In genomic region chr7:3601119-3601518, GRCm38 (mm10) we compare ENCODE assay signal across 8 mouse cellular contexts. TPM values are rescaled to one million over a fixed set of nuclear protein-coding genes. Genes with fewer than 3 reads are reported as not detected.
DNase-seq lines count a peak whose midpoint lies in the region; ATAC-seq and TF ChIP-seq lines count a peak whose summit lies in the region.

No protein-coding gene starts in this region.

- no peak overlapping the region for H3K9ac ChIP-seq in kidney, embryonic 15.5 days
- H3K9ac ChIP-seq in intestine, postnatal 0 days (ENCODE audit: low read depth, low read length) = no peak overlapping the region
- H3K9ac ChIP-seq in midbrain, postnatal 0 days (replicated peaks; ENCODE audit: low read length, poor library complexity, severe bottlenecking) = no peak overlapping the region

- no peaks in the 10 kb centered on the region for H3K4me1 ChIP-seq in kidney, embryonic 15.5 days
- no peaks in the 10 kb centered on the region for H3K4me1 ChIP-seq in intestine, postnatal 0 days (replicated peaks; ENCODE audit: control insufficient read depth, insufficient read depth, low read length)
- no peaks in the 10 kb centered on the region for H3K4me1 ChIP-seq in midbrain, postnatal 0 days (ENCODE audit: insufficient read depth, low read length)

- no peaks in the 10 kb centered on the region for H3K27me3 ChIP-seq in kidney, embryonic 15.5 days
- no peaks in the 10 kb centered on the region for H3K27me3 ChIP-seq in intestine, postnatal 0 days (replicated peaks; ENCODE audit: control insufficient read depth, insufficient read depth, low read length)
- H3K27me3 ChIP-seq in midbrain, postnatal 0 days (ENCODE audit: insufficient read depth, low read length) = no peaks in the 10 kb centered on the region

- TF ChIP-seq POLR2A in brain, embryonic 14.5 days (IDR thresholded peaks at IDR 0.05; ENCODE audit: borderline replicate concordance, extremely low read depth, insufficient read depth, insufficient read length, poor library complexity, severe bottlenecking) = no peak

- H3K36me3 ChIP-seq in kidney, embryonic 15.5 days = no peaks in the 10 kb centered on the region
- H3K36me3 ChIP-seq in intestine, postnatal 0 days (ENCODE audit: control insufficient read depth, insufficient read depth) = no peaks in the 10 kb centered on the region
- no peaks in the 10 kb centered on the region for H3K36me3 ChIP-seq in midbrain, postnatal 0 days (ENCODE audit: insufficient read depth, low read length)

- no peak overlapping the region for H3K4me2 ChIP-seq in kidney, embryonic 15.5 days
- no peak overlapping the region for H3K4me2 ChIP-seq in intestine, postnatal 0 days (replicated peaks; ENCODE audit: low read depth)
- H3K4me2 ChIP-seq in midbrain, postnatal 0 days (ENCODE audit: low read depth, low read length, poor library complexity, severe bottlenecking) = no peak overlapping the region

- no peaks in the 10 kb centered on the region for H3K9me3 ChIP-seq in kidney, embryonic 15.5 days (replicated peaks)
- no peaks in the 10 kb centered on the region for H3K9me3 ChIP-seq in intestine, postnatal 0 days (ENCODE audit: control insufficient read depth)
- no peaks in the 10 kb centered on the region for H3K9me3 ChIP-seq in midbrain, postnatal 0 days (ENCODE audit: low read length)

- TF ChIP-seq CTCF in brain, embryonic 14.5 days (IDR thresholded peaks at IDR 0.05; ENCODE audit: borderline replicate concordance, extremely low read depth, insufficient read depth, insufficient read length) = peak; percentile 76; the same call in 1 of the 2 replicates
- peak; percentile 92 for TF ChIP-seq CTCF in intestine, postnatal 0 days (IDR thresholded peaks at IDR 0.05; ENCODE audit: low read depth)
- peak; percentile 94 for TF ChIP-seq CTCF in midbrain, postnatal 0 days (IDR thresholded peaks at IDR 0.05)

- no peak overlapping the region for H3K4me3 ChIP-seq in kidney, embryonic 15.5 days (replicated peaks)
- H3K4me3 ChIP-seq in intestine, postnatal 0 days (ENCODE audit: low read depth, low read length) = no peak overlapping the region
- no peak overlapping the region for H3K4me3 ChIP-seq in midbrain, postnatal 0 days (ENCODE audit: low read depth, low read length)

- H3K27ac ChIP-seq in kidney, embryonic 15.5 days = no peak overlapping the region
- no peak overlapping the region for H3K27ac ChIP-seq in intestine, postnatal 0 days (ENCODE audit: low read depth, low read length)
- no peak overlapping the region for H3K27ac ChIP-seq in midbrain, postnatal 0 days (ENCODE audit: low read depth, low read length)

- intact Hi-C loops in left cerebral cortex, postnatal 14 days (cut with DNase I) = no loop called here

- no peak for ATAC-seq in kidney, embryonic 15.5 days (replicated peaks; ENCODE audit: low FRiP score)
- 0 out of 2 replicates have a peak, but pooled peaks have one; percentile 36 for ATAC-seq in intestine, postnatal 0 days
- ATAC-seq in midbrain, postnatal 0 days (ENCODE audit: low FRiP score) = 0 out of 2 replicates have a peak, but pooled peaks have one; percentile 27

- peak; percentile 49 for DNase-seq in kidney, adult 11 months
- peak; percentile 87 for DNase-seq in brain, embryonic 14.5 days (ENCODE audit: low read depth)
- peak; percentile 75 for DNase-seq in forelimb bud, embryonic 11.5 days (ENCODE audit: low read depth, low spot score)
- peak; percentile 84 to 85 for DNase-seq in left cerebral cortex, postnatal 14 days (ENCODE audit: low spot score in 2 of 2)
- peak; percentile 84 for DNase-seq in midbrain, postnatal 0 days (ENCODE audit: low spot score)
- DNase-seq in spleen, postnatal 36 days (ENCODE audit: low spot score in 2 of 2) = peak; percentile 53 to 65

- WGBS in kidney, embryonic 15.5 days = 9% methylated on average over 4 of the region's 4 CpGs
- WGBS in intestine, postnatal 0 days = 13% methylated on average over 4 of the region's 4 CpGs
- WGBS in midbrain, postnatal 0 days = 9% methylated on average over 4 of the region's 4 CpGs

RNA-seq across cellular contexts. Expression of gene Oscar, which starts 14.8 kb away (rescaled TPM):
- 0.59 TPM in 1 of 2 replicates, not detected in the other for polyA plus RNA-seq in kidney, embryonic 15.5 days (2015; fragmentation: Nextera tagmentation; extraction: Ambion mirVana)
- 1.7 and 1.8 TPM in 2 replicates for polyA plus RNA-seq in brain, embryonic 14.5 days (2012; rRNA removed)
- 0.08 and 0.13 TPM in 2 replicates for polyA plus RNA-seq in intestine, postnatal 0 days (2015; fragmentation: Nextera tagmentation; extraction: Ambion mirVana)
- 1 to 10 TPM; 1.2 to 1.8 TPM for total RNA-seq in left cerebral cortex, postnatal 14 days (2021)
- 0.55 and 1.3 TPM in 2 replicates for total RNA-seq in midbrain, postnatal 0 days (2014; rRNA removed)
- 0.63 and 0.77 TPM in 2 replicates for polyA plus RNA-seq in midbrain, postnatal 0 days (2015; fragmentation: Nextera tagmentation; extraction: Ambion mirVana)

RNA-seq across cellular contexts. Expression of gene Ndufa3, which starts 16.1 kb away (rescaled TPM):
- polyA plus RNA-seq in kidney, embryonic 15.5 days (2015; fragmentation: Nextera tagmentation; extraction: Ambion mirVana) = 500 and 505 TPM in 2 replicates
- polyA plus RNA-seq in brain, embryonic 14.5 days (2012; rRNA removed) = 198 and 266 TPM in 2 replicates
- 703 and 717 TPM in 2 replicates for polyA plus RNA-seq in intestine, postnatal 0 days (2015; fragmentation: Nextera tagmentation; extraction: Ambion mirVana)
- total RNA-seq in left cerebral cortex, postnatal 14 days (2021) = 100 to 1,000 TPM; 546 to 598 TPM
- 340 and 373 TPM in 2 replicates for total RNA-seq in midbrain, postnatal 0 days (2014; rRNA removed)
- polyA plus RNA-seq in midbrain, postnatal 0 days (2015; fragmentation: Nextera tagmentation; extraction: Ambion mirVana) = 556 and 624 TPM in 2 replicates

RNA-seq across cellular contexts. Expression of gene Tfpt, which starts 28.6 kb away (rescaled TPM):
- 22.6 and 23.9 TPM in 2 replicates for polyA plus RNA-seq in kidney, embryonic 15.5 days (2015; fragmentation: Nextera tagmentation; extraction: Ambion mirVana)
- 26.1 and 27.6 TPM in 2 replicates for polyA plus RNA-seq in brain, embryonic 14.5 days (2012; rRNA removed)
- 12.2 and 12.8 TPM in 2 replicates for polyA plus RNA-seq in intestine, postnatal 0 days (2015; fragmentation: Nextera tagmentation; extraction: Ambion mirVana)
- 10 to 100 TPM; 37.0 to 43.8 TPM for total RNA-seq in left cerebral cortex, postnatal 14 days (2021)
- total RNA-seq in midbrain, postnatal 0 days (2014; rRNA removed) = 19.7 and 30.7 TPM in 2 replicates
- polyA plus RNA-seq in midbrain, postnatal 0 days (2015; fragmentation: Nextera tagmentation; extraction: Ambion mirVana) = 33.5 and 35.6 TPM in 2 replicates

RNA-seq across cellular contexts. Expression of gene Prpf31, which starts 28.7 kb away (rescaled TPM):
- 110 and 116 TPM in 2 replicates for polyA plus RNA-seq in kidney, embryonic 15.5 days (2015; fragmentation: Nextera tagmentation; extraction: Ambion mirVana)
- polyA plus RNA-seq in brain, embryonic 14.5 days (2012; rRNA removed) = 68.2 and 70.7 TPM in 2 replicates
- 27.8 and 29.8 TPM in 2 replicates for polyA plus RNA-seq in intestine, postnatal 0 days (2015; fragmentation: Nextera tagmentation; extraction: Ambion mirVana)
- total RNA-seq in left cerebral cortex, postnatal 14 days (2021) = 10 to 100 TPM; 50.9 to 51.1 TPM
- total RNA-seq in midbrain, postnatal 0 days (2014; rRNA removed) = 58.6 and 58.9 TPM in 2 replicates
- 66.0 and 73.8 TPM in 2 replicates for polyA plus RNA-seq in midbrain, postnatal 0 days (2015; fragmentation: Nextera tagmentation; extraction: Ambion mirVana)

RNA-seq across cellular contexts. Expression of gene Cnot3, which starts 43.9 kb away (rescaled TPM):
- 60.6 and 66.5 TPM in 2 replicates for polyA plus RNA-seq in kidney, embryonic 15.5 days (2015; fragmentation: Nextera tagmentation; extraction: Ambion mirVana)
- 64.9 and 80.1 TPM in 2 replicates for polyA plus RNA-seq in brain, embryonic 14.5 days (2012; rRNA removed)
- polyA plus RNA-seq in intestine, postnatal 0 days (2015; fragmentation: Nextera tagmentation; extraction: Ambion mirVana) = 19.9 and 20.8 TPM in 2 replicates
- total RNA-seq in left cerebral cortex, postnatal 14 days (2021) = 10 to 100 TPM; 49.7 to 55.9 TPM
- 15.1 and 23.3 TPM in 2 replicates for total RNA-seq in midbrain, postnatal 0 days (2014; rRNA removed)
- 27.1 and 32.6 TPM in 2 replicates for polyA plus RNA-seq in midbrain, postnatal 0 days (2015; fragmentation: Nextera tagmentation; extraction: Ambion mirVana)
